Mouse (Mus musculus) forebrain, embryonic 11.5 days (tissue): ENCODE measurements around the gene Sh3bp5. TPM values are rescaled to one million over a fixed set of nuclear protein-coding genes. Genes with fewer than 3 reads are reported as not detected.
"Not testable (repeated sequence)": the region's sequence is repeated elsewhere in the genome, so short reads cannot be mapped to it uniquely, and the experiment has no call there.

Experiments
- ATAC-seq: fragments of 200-750 bp; cut with Nextera tagmentation; replicated peaks from 2 replicates; pipeline ENCODE4 v1.8.0; 2017; ENCODE audit warnings: moderate TSS enrichment; ENCODE audit not compliant: low FRiP score
- DNase-seq: peaks from one replicate; pipeline ENCODE4 v3.0.0-alpha.2; 2017; ENCODE audit warnings: low spot score
- H3K27ac ChIP-seq: fragments of 300-500 bp; sonication (generic); 2 replicates; pipeline ENCODE4 v1.5.1; 2014; ENCODE audit warnings: low read depth, low read length
- H3K27me3 ChIP-seq: fragments of 300-500 bp; sonication (generic); 2 replicates; pipeline ENCODE4 v1.6.1; 2014; ENCODE audit warnings: mild to moderate bottlenecking, low read length, mixed read lengths; ENCODE audit not compliant: control insufficient read depth, insufficient read depth
- H3K36me3 ChIP-seq: fragments of 300-500 bp; sonication (generic); 2 replicates; pipeline ENCODE4 v1.6.1; 2014; ENCODE audit warnings: mild to moderate bottlenecking, low read length, moderate library complexity, mixed read lengths; ENCODE audit not compliant: control insufficient read depth, insufficient read depth
- H3K4me1 ChIP-seq: fragments of 300-500 bp; sonication (generic); replicated peaks from 2 replicates; pipeline ENCODE4 v1.6.1; 2014; ENCODE audit warnings: low read length, mixed read lengths; ENCODE audit not compliant: control insufficient read depth, insufficient read depth
- H3K4me2 ChIP-seq: fragments of 300-500 bp; sonication (generic); 2 replicates; pipeline ENCODE4 v1.6.1; 2014; ENCODE audit warnings: low read depth, mild to moderate bottlenecking, low read length, moderate library complexity, mixed read lengths; ENCODE audit not compliant: severe bottlenecking
- H3K4me3 ChIP-seq: fragments of 300-500 bp; sonication (generic); 2 replicates; pipeline ENCODE4 v1.5.1; 2014; ENCODE audit warnings: low read depth, low read length
- H3K9ac ChIP-seq: fragments of 300-500 bp; sonication (generic); 2 replicates; pipeline ENCODE4 v1.6.1; 2014; ENCODE audit warnings: low read length
- H3K9me3 ChIP-seq: fragments of 300-500 bp; sonication (generic); 2 replicates; pipeline ENCODE4 v1.6.1; 2016; ENCODE audit warnings: low read length, mixed read lengths; ENCODE audit not compliant: control insufficient read depth
- WGBS: fragments of 180-500 bp; shearing (Covaris S2); extraction: QIAGEN DNeasy Blood & Tissue Kit; methylation state at CpG from one replicate; pipeline ENCODE4 v1.1.7; 2014; 5-methylcytosine and 5-hydroxymethylcytosine counted together
- polyA plus RNA-seq: library from polyadenylated mRNA; unstranded; fragments of >200 nt; fragmentation: Nextera tagmentation; extraction: Ambion mirVana; gene quantifications from 2 replicates; pipeline ENCODE4 v1.2.1, GENCODE M21; 2014

Gene Sh3bp5
- polyA plus RNA-seq, 1 experiment from 2014 or later: 17.4 TPM

- H3K9ac ChIP-seq: no peak overlapping the region
- DNase-seq (no peak), ATAC-seq (no peak)
- WGBS: 90% methylated on average over 6 of the region's 6 CpGs
- no peaks in the 10 kb centered on the region for H3K36me3 ChIP-seq
- H3K9me3 ChIP-seq: no peaks in the 10 kb centered on the region
- H3K4me3 ChIP-seq: no peak overlapping the region
- no peaks in the 10 kb centered on the region for H3K4me1 ChIP-seq
- no peak overlapping the region for H3K4me2 ChIP-seq
- no peaks in the 10 kb centered on the region for H3K27me3 ChIP-seq
- no peak overlapping the region for H3K27ac ChIP-seq
These were observed 20.3 kb upstream of the Sh3bp5 start for GRCm38 (mm10) chr14:31456064-31456721.

GRCm38 (mm10) chr14:31454849-31455566, 19.1 kb upstream of the Sh3bp5 start:
- H3K9me3 ChIP-seq: no peaks in the 10 kb centered on the region
- no peak overlapping the region for H3K27ac ChIP-seq
- H3K4me3 ChIP-seq: no peak overlapping the region
- H3K27me3 ChIP-seq: no peaks in the 10 kb centered on the region
- H3K36me3 ChIP-seq: no peaks in the 10 kb centered on the region
- no peak overlapping the region for H3K4me2 ChIP-seq
- H3K4me1 ChIP-seq: no peaks in the 10 kb centered on the region
- WGBS: 87% methylated on average over 8 of the region's 8 CpGs
- DNase-seq (no peak), ATAC-seq (no peak)
- no peak overlapping the region for H3K9ac ChIP-seq

- DNase-seq, H3K4me1 ChIP-seq, H3K4me3 ChIP-seq, H3K27me3 ChIP-seq, H3K27ac ChIP-seq, H3K36me3 ChIP-seq, H3K4me2 ChIP-seq, H3K9me3 ChIP-seq, H3K9ac ChIP-seq, ATAC-seq: not testable (repeated sequence)
- 71% methylated on average over 12 of the region's 12 CpGs for WGBS
These were observed 18.1 kb upstream of the Sh3bp5 start for GRCm38 (mm10) chr14:31453946-31454345.

GRCm38 (mm10) chr14:31448994-31449393, 13.1 kb upstream of the Sh3bp5 start:
- Histone ChIP-seq H3K4me1 (no peaks in the 10 kb centered on the region), H3K9ac (no peak overlapping the region), H3K36me3 (no peaks in the 10 kb centered on the region), H3K27ac (no peak overlapping the region), H3K4me3 (no peak overlapping the region), H3K4me2 (no peak overlapping the region), H3K9me3 (no peaks in the 10 kb centered on the region), H3K27me3 (no peaks in the 10 kb centered on the region)
- DNase-seq (no peak), ATAC-seq (no peak)
- WGBS: 78% methylated on average over 5 of the region's 5 CpGs

- 74% methylated on average over 6 of the region's 6 CpGs for WGBS
- no peak for ATAC-seq
- no peaks in the 10 kb centered on the region for H3K27me3 ChIP-seq
- H3K4me2 ChIP-seq: no peak overlapping the region
- no peaks in the 10 kb centered on the region for H3K36me3 ChIP-seq
- no peaks in the 10 kb centered on the region for H3K9me3 ChIP-seq
- no peak overlapping the region for H3K27ac ChIP-seq
- no peak for DNase-seq
- no peak overlapping the region for H3K9ac ChIP-seq
- no peaks in the 10 kb centered on the region for H3K4me1 ChIP-seq
- H3K4me3 ChIP-seq: no peak overlapping the region
These were observed 7.7 kb upstream of the Sh3bp5 start for GRCm38 (mm10) chr14:31443616-31444015.

GRCm38 (mm10) chr14:31440725-31441124, 4.8 kb upstream of the Sh3bp5 start:
- Histone ChIP-seq H3K9ac (no peak overlapping the region), H3K36me3 (no peaks in the 10 kb centered on the region), H3K27me3 (no peaks in the 10 kb centered on the region), H3K9me3 (no peaks in the 10 kb centered on the region), H3K27ac (no peak overlapping the region), H3K4me1 (peaks cover 3% of the 10 kb centered on the region; the same call in 1 of the 2 replicates), H3K4me3 (no peak overlapping the region), H3K4me2 (no peak overlapping the region)
- DNase-seq (no peak), ATAC-seq (no peak)
- WGBS: 85% methylated on average over 6 of the region's 6 CpGs

- ATAC-seq (no peak), DNase-seq (no peak)
- no peak overlapping the region for H3K9ac ChIP-seq
- peaks cover 3% of the 10 kb centered on the region; the same call in 1 of the 2 replicates for H3K4me1 ChIP-seq
- H3K27ac ChIP-seq: no peak overlapping the region
- H3K36me3 ChIP-seq: no peaks in the 10 kb centered on the region
- no peaks in the 10 kb centered on the region for H3K9me3 ChIP-seq
- whole genome bisulfite sequencing: 29% methylated on average over 3 of the region's 3 CpGs
- no peak overlapping the region for H3K4me2 ChIP-seq
- H3K27me3 ChIP-seq: no peaks in the 10 kb centered on the region
- H3K4me3 ChIP-seq: no peak overlapping the region
These were observed 4.4 kb upstream of the Sh3bp5 start for GRCm38 (mm10) chr14:31440230-31440629.

GRCm38 (mm10) chr14:31439279-31439678, 3.4 kb upstream of the Sh3bp5 start:
- H3K9ac ChIP-seq: no peak overlapping the region
- H3K9me3 ChIP-seq: no peaks in the 10 kb centered on the region
- no peak overlapping the region for H3K4me3 ChIP-seq
- H3K27ac ChIP-seq: no peak overlapping the region
- H3K4me1 ChIP-seq: peaks cover 4% of the 10 kb centered on the region; the same call in 1 of the 2 replicates
- no peaks in the 10 kb centered on the region for H3K27me3 ChIP-seq
- ATAC-seq (no peak), DNase-seq (no peak)
- H3K4me2 ChIP-seq: no peak overlapping the region
- 84% methylated on average over 11 of the region's 11 CpGs for whole genome bisulfite sequencing
- no peaks in the 10 kb centered on the region for H3K36me3 ChIP-seq
